Mouse (Mus musculus) ES-E14 (cell line): ENCODE data around the gene Kcnc1. TPM values are rescaled to one million over a fixed set of nuclear protein-coding genes. Genes with fewer than 3 reads are reported as not detected.

Experiments used
- DNase-seq: peaks from one replicate; pipeline ENCODE4 v3.0.0-alpha.2; 2013; ENCODE audit warnings: low read depth, low spot score
- H3K27ac ChIP-seq: 2 replicates; pipeline ENCODE4 v1.5.1; 2012; ENCODE audit warnings: low read depth, mild to moderate bottlenecking, low read length, moderate library complexity, mixed read lengths; ENCODE audit not compliant: poor library complexity, insufficient read depth, severe bottlenecking
- H3K36me3 ChIP-seq: 2 replicates; pipeline ENCODE4 v1.6.1; 2012; ENCODE audit warnings: mild to moderate bottlenecking, low read length, moderate library complexity, mixed read lengths; ENCODE audit not compliant: control insufficient read depth, poor library complexity, insufficient read depth, severe bottlenecking
- H3K4me1 ChIP-seq, 2 experiments: fragments of 150-350 bp in 1 of 2; sonication (generic) in 1 of 2; 2 replicates each; pipeline ENCODE4 v1.6.1; 2012; ENCODE audit warnings: low read length in 2 of 2, mild to moderate bottlenecking in 1 of 2, mixed read lengths in 1 of 2; ENCODE audit not compliant: control insufficient read depth in 2 of 2, insufficient read depth in 2 of 2, poor library complexity in 1 of 2
- H3K4me3 ChIP-seq, 2 experiments: fragments of 150-350 bp in 1 of 2; sonication (generic) in 1 of 2; 2 replicates each; pipeline ENCODE4 v1.5.1; 2012; ENCODE audit warnings: low read length in 2 of 2, low read depth in 1 of 2, mild to moderate bottlenecking in 1 of 2, mixed read lengths in 1 of 2; ENCODE audit not compliant: insufficient read depth in 1 of 2, poor library complexity in 1 of 2, severe bottlenecking in 1 of 2
- H3K9ac ChIP-seq: 2 replicates; pipeline ENCODE4 v1.6.1; 2012; ENCODE audit warnings: low read depth, mild to moderate bottlenecking, low read length, mixed read lengths; ENCODE audit not compliant: poor library complexity, insufficient read depth, severe bottlenecking
- H3K9me3 ChIP-seq: fragments of 150-350 bp; sonication (generic); 2 replicates; pipeline ENCODE4 v1.6.1; 2012; ENCODE audit warnings: low read depth, mild to moderate bottlenecking, low read length; ENCODE audit not compliant: control insufficient read depth, insufficient read depth
- CHD2 ChIP-seq: IDR thresholded peaks from 2 replicates; pipeline ENCODE4 v1.6.1; 2014; ENCODE audit warnings: mild to moderate bottlenecking, low read depth, low read length, inconsistent platforms
- HCFC1 ChIP-seq: IDR thresholded peaks from 2 replicates; pipeline ENCODE4 v1.6.1; 2012; ENCODE audit warnings: low read length, inconsistent platforms, borderline replicate concordance; ENCODE audit not compliant: insufficient read depth
- MAFK ChIP-seq: IDR thresholded peaks from 2 replicates; pipeline ENCODE4 v1.6.1; 2014; ENCODE audit warnings: mild to moderate bottlenecking, low read depth, low read length, inconsistent platforms; ENCODE audit not compliant: insufficient read depth
- ZC3H11A ChIP-seq: IDR thresholded peaks from 2 replicates; pipeline ENCODE4 v1.6.1; 2012; ENCODE audit warnings: low read depth, mild to moderate bottlenecking, inconsistent platforms, low read length, borderline replicate concordance
- ZNF384 ChIP-seq: IDR thresholded peaks from 2 replicates; pipeline ENCODE4 v1.6.1; 2012; ENCODE audit warnings: low read depth, low read length, inconsistent platforms
- in situ Hi-C, 2 experiments: fragments of 600-800 bp; cut with MboI; formaldehyde crosslinking; loops; one replicate each; pipeline ENCODE4 v1.15.1; 2025; ENCODE audit warnings: low sequenced_read_pairs in 2 of 2, inconsistent platforms in 1 of 2; ENCODE audit not compliant: unreplicated experiment in 2 of 2
- total RNA-seq: library from RNA; depleted of rRNA; stranded (reverse); fragments of 300-350 nt; gene quantifications from 2 replicates; pipeline ENCODE4 v1.2.3, GENCODE M21; 2012

Kcnc1 gene
- total RNA-seq, 1 experiment, result 0.18 TPM

DNA sequence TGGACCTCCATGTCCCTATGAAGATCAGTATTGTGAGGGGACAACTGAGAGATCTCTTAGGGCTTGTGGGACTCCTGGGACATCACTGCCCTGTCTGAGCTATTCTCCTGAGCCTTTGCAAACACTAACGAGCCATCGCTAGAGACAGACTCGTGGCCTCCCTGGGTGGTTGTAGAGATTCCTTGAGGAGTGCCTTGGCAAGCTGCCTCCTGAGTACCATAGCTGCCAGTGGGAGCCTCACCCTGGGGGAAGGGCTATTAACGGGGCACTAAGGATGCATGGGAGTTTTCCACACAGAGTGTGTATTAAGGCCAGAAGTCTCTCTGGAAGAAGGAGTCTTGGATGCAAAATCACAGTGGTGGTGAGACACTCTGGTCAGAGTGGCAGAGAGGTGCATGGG, 28.7 kb downstream of the Kcnc1 start:
- Histone ChIP-seq H3K4me3 (no peak overlapping the region), H3K27ac (no peak overlapping the region), H3K4me1 (no peaks in the 10 kb centered on the region), H3K9ac (no peak overlapping the region), H3K9me3 (no peaks in the 10 kb centered on the region), H3K36me3 (no peaks in the 10 kb centered on the region)
- DNase-seq, result no peak
- TF ChIP-seq CHD2, result no peak
- no peak for TF ChIP-seq MAFK
- TF ChIP-seq ZNF384, result no peak
- TF ChIP-seq ZC3H11A, result no peak
- no peak for TF ChIP-seq HCFC1
- in situ Hi-C loops, result no loop called here

DNA sequence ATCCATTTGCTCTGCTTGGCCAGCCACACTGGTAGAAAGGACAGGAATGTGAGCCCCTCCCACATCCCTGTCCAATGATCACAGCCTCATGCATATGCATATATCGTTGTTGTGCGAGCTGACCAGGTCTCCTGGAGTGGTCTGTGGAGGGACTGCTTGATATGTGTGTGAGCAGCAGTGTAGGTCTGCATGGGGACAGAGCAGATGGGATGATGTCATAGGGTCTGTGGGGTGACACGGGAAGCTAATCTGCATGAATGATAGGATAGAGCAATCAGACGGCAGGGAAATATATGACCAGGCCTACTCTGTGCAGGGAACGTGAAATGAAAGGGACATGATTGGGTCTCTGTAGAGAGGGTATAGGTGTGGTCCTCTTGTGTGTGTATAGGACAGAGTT, 37.6 kb downstream of the Kcnc1 start:
- H3K36me3 ChIP-seq, result no peaks in the 10 kb centered on the region
- H3K27ac ChIP-seq, result no peak overlapping the region
- no peak overlapping the region for H3K4me3 ChIP-seq
- no peaks in the 10 kb centered on the region for H3K4me1 ChIP-seq
- no peak for DNase-seq
- no peaks in the 10 kb centered on the region for H3K9me3 ChIP-seq
- H3K9ac ChIP-seq, result no peak overlapping the region
- TF ChIP-seq ZC3H11A, result no peak
- TF ChIP-seq CHD2, result no peak
- TF ChIP-seq HCFC1, result no peak
- in situ Hi-C loops, result no loop called here

DNA sequence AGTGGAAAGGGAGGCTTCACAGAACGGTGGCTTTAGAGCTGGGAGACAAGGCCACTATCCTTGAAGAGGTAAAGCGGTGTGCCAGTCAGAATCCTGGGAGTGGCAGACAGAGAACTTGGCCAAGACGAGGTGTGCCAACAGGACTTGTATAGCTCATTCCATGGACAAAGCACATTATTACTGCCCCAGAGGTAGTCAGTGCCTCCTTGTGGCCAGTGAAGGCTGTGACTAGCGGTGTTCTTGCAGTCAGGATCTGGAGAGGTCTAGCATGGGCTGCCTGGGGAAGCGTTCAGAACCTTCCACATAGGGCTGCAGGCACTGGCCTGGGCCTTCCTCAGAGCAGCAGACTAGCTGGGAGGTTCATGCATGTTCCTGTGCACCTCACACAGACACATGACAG, 39.5 kb downstream of the Kcnc1 start:
- no peak overlapping the region for H3K9ac ChIP-seq
- no peaks in the 10 kb centered on the region for H3K4me1 ChIP-seq
- H3K36me3 ChIP-seq, result no peaks in the 10 kb centered on the region
- H3K9me3 ChIP-seq, result no peaks in the 10 kb centered on the region
- no peak overlapping the region for H3K27ac ChIP-seq
- in situ Hi-C loops, result no loop called here
- TF ChIP-seq ZC3H11A, result no peak
- TF ChIP-seq ZNF384, result no peak
- no peak for TF ChIP-seq MAFK
- no peak for TF ChIP-seq CHD2
- no peak for TF ChIP-seq HCFC1
- H3K4me3 ChIP-seq, result no peak overlapping the region
- DNase-seq, result no peak

DNA sequence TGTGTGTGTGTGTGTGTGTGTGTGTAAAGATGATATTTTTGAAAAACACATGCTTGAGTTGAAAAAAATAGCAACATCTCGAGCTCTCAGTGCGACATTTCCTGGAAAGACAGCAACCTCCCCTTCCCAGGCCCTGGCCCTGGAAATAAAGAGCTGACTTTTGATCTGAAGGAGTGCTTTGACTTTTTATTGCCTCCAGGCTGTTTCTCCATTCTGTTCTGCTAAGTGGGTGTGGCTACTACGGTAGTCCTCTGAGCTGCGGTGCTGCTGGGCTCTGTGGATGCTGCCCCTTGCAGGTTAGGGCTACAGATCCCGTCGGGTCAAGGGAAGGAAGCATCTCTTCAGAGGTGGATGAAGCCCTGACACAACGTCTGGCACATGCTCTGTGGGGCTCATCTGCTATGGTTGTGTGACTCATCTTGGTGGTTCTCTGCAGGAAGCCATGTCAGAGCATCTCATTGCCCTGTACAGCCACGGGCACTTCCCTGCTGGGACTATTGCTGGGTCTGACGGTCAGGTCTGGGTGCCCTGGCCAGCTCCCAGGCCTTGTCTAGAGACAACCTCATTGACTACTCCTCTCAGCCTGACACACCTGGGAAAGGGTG, 42.3 kb downstream of the Kcnc1 start:
- no peak for TF ChIP-seq HCFC1
- no peak for TF ChIP-seq CHD2
- TF ChIP-seq MAFK, result no peak
- TF ChIP-seq ZC3H11A, result no peak
- TF ChIP-seq ZNF384, result no peak
- no peaks in the 10 kb centered on the region for H3K4me1 ChIP-seq
- no peaks in the 10 kb centered on the region for H3K36me3 ChIP-seq
- H3K4me3 ChIP-seq, result no peak overlapping the region
- no peaks in the 10 kb centered on the region for H3K9me3 ChIP-seq
- no peak overlapping the region for H3K27ac ChIP-seq
- in situ Hi-C loops, result no loop called here
- no peak for DNase-seq
- H3K9ac ChIP-seq, result no peak overlapping the region

DNA sequence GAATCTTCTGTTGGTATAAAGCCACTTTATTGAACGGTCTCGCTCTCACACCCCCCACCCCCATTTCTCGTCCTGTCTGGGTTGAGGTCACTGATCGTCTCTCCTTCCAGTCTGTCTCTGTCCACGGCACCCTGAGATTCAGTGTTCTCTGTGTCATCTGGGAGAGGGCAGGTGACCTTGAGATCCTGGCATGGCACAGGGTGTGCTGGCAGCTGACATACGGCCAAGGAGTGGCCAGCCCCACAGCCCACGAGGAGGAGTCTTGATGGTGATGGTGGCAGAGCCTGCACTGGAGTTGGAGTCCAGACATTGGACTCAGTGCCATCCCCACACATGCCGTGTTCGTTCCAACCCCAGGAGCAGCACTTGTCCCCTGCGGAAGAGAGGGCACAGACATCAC, 46.9 kb downstream of the Kcnc1 start:
- TF ChIP-seq HCFC1, result no peak
- TF ChIP-seq MAFK, result no peak
- TF ChIP-seq ZC3H11A, result no peak
- TF ChIP-seq CHD2, result no peak
- TF ChIP-seq ZNF384, result no peak
- in situ Hi-C loops, result no loop called here
- no peak overlapping the region for H3K9ac ChIP-seq
- H3K27ac ChIP-seq, result no peak overlapping the region
- H3K9me3 ChIP-seq, result no peaks in the 10 kb centered on the region
- H3K4me3 ChIP-seq, result no peak overlapping the region
- no peak for DNase-seq
- H3K36me3 ChIP-seq, result no peaks in the 10 kb centered on the region
- H3K4me1 ChIP-seq, result no peaks in the 10 kb centered on the region
